Comparison of ENCODE assay signal across 8 mouse cellular contexts in genomic region chr9:35523941-35524411, GRCm38 (mm10). TPM values are rescaled to one million over a fixed set of nuclear protein-coding genes. Genes with fewer than 3 reads are reported as not detected.
DNase-seq lines count a peak whose midpoint lies in the region; ATAC-seq lines count a peak whose summit lies in the region.

No protein-coding gene starts in this region.

- no peaks in the 10 kb centered on the region for H3K27me3 ChIP-seq in hindbrain, embryonic 11.5 days (ENCODE audit: control insufficient read depth, insufficient read depth, low read length)

- 31% methylated on average over 7 of the region's 7 CpGs for WGBS in hindbrain, embryonic 11.5 days

- peak; percentile 65 for ATAC-seq in hindbrain, embryonic 11.5 days (ENCODE audit: low FRiP score)

- no peak overlapping the region for H3K27ac ChIP-seq in hindbrain, embryonic 11.5 days (ENCODE audit: low read depth, low read length)

- no peaks in the 10 kb centered on the region for H3K36me3 ChIP-seq in hindbrain, embryonic 11.5 days (ENCODE audit: control insufficient read depth, insufficient read depth, low read length)

- H3K4me3 ChIP-seq in hindbrain, embryonic 11.5 days (ENCODE audit: low read depth, low read length): no peak overlapping the region

- 0 out of 2 replicates have a peak, but pooled peaks cover 2% of the 10 kb centered on the region for H3K4me1 ChIP-seq in hindbrain, embryonic 11.5 days (replicated peaks; ENCODE audit: control insufficient read depth, insufficient read depth, low read length)

- no peak overlapping the region for H3K4me2 ChIP-seq in hindbrain, embryonic 11.5 days (replicated peaks; ENCODE audit: low read depth, low read length)

- H3K9ac ChIP-seq in hindbrain, embryonic 11.5 days (ENCODE audit: low read depth, low read length): no peak overlapping the region

- DNase-seq in WW6 (ENCODE audit: low read depth, low spot score): peak; percentile 33
- peak; percentile 85 to 87 for DNase-seq in cerebellum, postnatal 10 days
- peak; percentile 60 to 67 for DNase-seq in frontal cortex, postnatal 14 days (ENCODE audit: low spot score in 2 of 2)
- DNase-seq in hindbrain, embryonic 11.5 days (ENCODE audit: low spot score): peak; percentile 83
- DNase-seq in layer of hippocampus, adult 9-10 months (ENCODE audit: low spot score): peak; percentile 51
- peak; percentile 79 for DNase-seq in lung, postnatal 10 days
- peak; percentile 50 for DNase-seq in retina, adult 2 months (ENCODE audit: low read depth, low spot score)
- peak; percentile 59 for DNase-seq in urinary bladder, postnatal 25 days (ENCODE audit: low spot score)

- no peaks in the 10 kb centered on the region for H3K9me3 ChIP-seq in hindbrain, embryonic 11.5 days (ENCODE audit: control insufficient read depth, low read length)

RNA-seq across cellular contexts. Expression of gene Gm1113, which starts 5.9 kb away (rescaled TPM):
- not detected in 2 replicates for polyA plus RNA-seq in hindbrain, embryonic 11.5 days (2014; fragmentation: Nextera tagmentation; extraction: Ambion mirVana)

RNA-seq across cellular contexts. Expression of gene Ddx25, which starts 34.4 kb away (rescaled TPM):
- 9.7 and 10.0 TPM in 2 replicates for polyA plus RNA-seq in hindbrain, embryonic 11.5 days (2014; fragmentation: Nextera tagmentation; extraction: Ambion mirVana)

RNA-seq across cellular contexts. Expression of gene Pus3, which starts 34.4 kb away (rescaled TPM):
- 19.6 and 25.5 TPM in 2 replicates for polyA plus RNA-seq in hindbrain, embryonic 11.5 days (2014; fragmentation: Nextera tagmentation; extraction: Ambion mirVana)

RNA-seq across cellular contexts. Expression of gene Pate2, which starts 46.1 kb away (rescaled TPM):
- 0.64 and 1.3 TPM in 2 replicates for polyA plus RNA-seq in hindbrain, embryonic 11.5 days (2014; fragmentation: Nextera tagmentation; extraction: Ambion mirVana)

RNA-seq across cellular contexts. Expression of gene Hyls1, which starts 46.2 kb away (rescaled TPM):
- 29.9 and 32.4 TPM in 2 replicates for polyA plus RNA-seq in hindbrain, embryonic 11.5 days (2014; fragmentation: Nextera tagmentation; extraction: Ambion mirVana)

Comparison
In these comparisons a context has a peak if more than half of its experiments do, and no peak if none do; other contexts are left out.
1. DNase-seq: peak in every context shown above with its lines; median percentile 86 in cerebellum, postnatal 10 days; 83 in hindbrain, embryonic 11.5 days; 79 in lung, postnatal 10 days; 64 in frontal cortex, postnatal 14 days; 59 in urinary bladder, postnatal 25 days; 51 in layer of hippocampus, adult 9-10 months; 50 in retina, adult 2 months; 33 in WW6.